Mouse (Mus musculus) liver, embryonic 14.5 days (tissue): Measurements from ENCODE around the gene Atp6v1a. TPM values are rescaled to one million over a fixed set of nuclear protein-coding genes. Genes with fewer than 3 reads are reported as not detected.

Experiments used
- ATAC-seq: fragments of 200-750 bp; cut with Nextera tagmentation; 2 replicates; pipeline ENCODE4 v1.8.0; 2017; ENCODE audit warnings: moderate number of reproducible peaks, mild to moderate bottlenecking, moderate library complexity; ENCODE audit not compliant: insufficient read depth
- DNase-seq, 3 experiments: peaks; one replicate each; pipeline ENCODE4 v3.0.0-alpha.2; 2012 to 2013; ENCODE audit warnings: low read depth in 3 of 3, low spot score in 3 of 3
- H3K27ac ChIP-seq: fragments of 300-500 bp; sonication (generic); 2 replicates; pipeline ENCODE4 v1.5.1; 2014; ENCODE audit warnings: moderate library complexity, mild to moderate bottlenecking, control low read depth, inconsistent platforms
- H3K27me3 ChIP-seq: fragments of 300-500 bp; sonication (generic); 2 replicates; pipeline ENCODE4 v1.6.1; 2014; ENCODE audit warnings: mild to moderate bottlenecking, low read length, moderate library complexity; ENCODE audit not compliant: control insufficient read depth, insufficient read depth
- H3K36me3 ChIP-seq: fragments of 300-500 bp; sonication (generic); replicated peaks from 2 replicates; pipeline ENCODE4 v1.6.1; 2014; ENCODE audit warnings: low read depth; ENCODE audit not compliant: control insufficient read depth, insufficient read depth
- H3K4me1 ChIP-seq, 2 experiments: fragments of 200-500 bp in 1 of 2; fragments of 300-500 bp in 1 of 2; sonication (generic) in 1 of 2; replicated peaks; 2 replicates each; pipeline ENCODE4 v1.6.1; 2012 to 2014; ENCODE audit warnings: antibody characterized with exemption in 1 of 2, inconsistent platforms in 1 of 2, low read length in 1 of 2; ENCODE audit not compliant: control insufficient read depth in 2 of 2, insufficient read depth in 2 of 2
- H3K4me2 ChIP-seq: fragments of 300-500 bp; sonication (generic); 2 replicates; pipeline ENCODE4 v1.6.1; 2014; ENCODE audit warnings: low read depth, mild to moderate bottlenecking, control low read depth, moderate library complexity
- H3K4me3 ChIP-seq, 2 experiments: fragments of 200-500 bp in 1 of 2; fragments of 300-500 bp in 1 of 2; sonication (generic) in 1 of 2; 2 replicates each; pipeline ENCODE4 v1.5.1; 2012 to 2014; ENCODE audit warnings: low read depth in 2 of 2, low read length in 2 of 2, mild to moderate bottlenecking in 2 of 2, control low read depth in 1 of 2, inconsistent platforms in 1 of 2, moderate library complexity in 1 of 2; ENCODE audit not compliant: insufficient read depth in 1 of 2
- H3K9ac ChIP-seq: fragments of 300-500 bp; sonication (generic); replicated peaks from 2 replicates; pipeline ENCODE4 v1.6.1; 2014; ENCODE audit warnings: mild to moderate bottlenecking, control low read depth, moderate library complexity
- H3K9me3 ChIP-seq: fragments of 300-500 bp; sonication (generic); 2 replicates; pipeline ENCODE4 v1.6.1; 2016; ENCODE audit warnings: low read length, mixed read lengths; ENCODE audit not compliant: control insufficient read depth
- CTCF ChIP-seq: IDR thresholded peaks from 2 replicates; pipeline ENCODE4 v1.5.1; 2016; ENCODE audit warnings: antibody characterized with exemption, low read depth, control low read depth
- EP300 ChIP-seq: IDR thresholded peaks from 2 replicates; pipeline ENCODE4 v1.6.1; 2016; ENCODE audit warnings: antibody characterized with exemption, low read depth
- WGBS: fragments of 180-500 bp; shearing (Covaris S2); extraction: QIAGEN DNeasy Blood & Tissue Kit; methylation state at CpG from one replicate; pipeline ENCODE4 v1.1.7; 2014; ENCODE audit not compliant: insufficient replicate concordance; 5-methylcytosine and 5-hydroxymethylcytosine counted together
- polyA plus RNA-seq, 2 experiments: library from polyadenylated mRNA; depleted of rRNA in 1 of 2; stranded (reverse) in 1 of 2; unstranded in 1 of 2; fragments of >200 nt; fragmentation: Nextera tagmentation in 1 of 2; extraction: Ambion mirVana in 1 of 2; gene quantifications; 2 replicates each; pipeline versions ENCODE4 v1.2.1 to v1.2.3; 2012 to 2014

The Atp6v1a gene
- polyA plus RNA-seq, 2 experiments, result 11.9 to 28.8 TPM

- TF ChIP-seq EP300 (no peak), CTCF (no peak)
- Histone ChIP-seq H3K4me2 (no peak overlapping the region), H3K4me3 (no peak overlapping the region), H3K27me3 (no peaks in the 10 kb centered on the region), H3K27ac (no peak overlapping the region), H3K9me3 (no peaks in the 10 kb centered on the region), H3K36me3 (no peaks in the 10 kb centered on the region), H3K4me1 (no peaks in the 10 kb centered on the region), H3K9ac (no peak overlapping the region)
- WGBS, result 79% methylated on average over 4 of the region's 4 CpGs
- DNase-seq, result no peak
- no peak for ATAC-seq
Measured at GRCm38 (mm10) chr16:44126437-44126836, 13.1 kb downstream of the Atp6v1a start.

GRCm38 (mm10) chr16:44125436-44125835 is 14.1 kb downstream of the Atp6v1a start:
- no peak overlapping the region for H3K4me3 ChIP-seq
- no peaks in the 10 kb centered on the region for H3K4me1 ChIP-seq
- TF ChIP-seq EP300, result no peak
- H3K36me3 ChIP-seq, result no peaks in the 10 kb centered on the region
- DNase-seq (no peak), ATAC-seq (no peak)
- H3K27me3 ChIP-seq, result no peaks in the 10 kb centered on the region
- no peak overlapping the region for H3K9ac ChIP-seq
- WGBS, result 42% methylated on average over 2 of the region's 2 CpGs
- H3K4me2 ChIP-seq, result no peak overlapping the region
- H3K9me3 ChIP-seq, result no peaks in the 10 kb centered on the region
- H3K27ac ChIP-seq, result no peak overlapping the region

DNA sequence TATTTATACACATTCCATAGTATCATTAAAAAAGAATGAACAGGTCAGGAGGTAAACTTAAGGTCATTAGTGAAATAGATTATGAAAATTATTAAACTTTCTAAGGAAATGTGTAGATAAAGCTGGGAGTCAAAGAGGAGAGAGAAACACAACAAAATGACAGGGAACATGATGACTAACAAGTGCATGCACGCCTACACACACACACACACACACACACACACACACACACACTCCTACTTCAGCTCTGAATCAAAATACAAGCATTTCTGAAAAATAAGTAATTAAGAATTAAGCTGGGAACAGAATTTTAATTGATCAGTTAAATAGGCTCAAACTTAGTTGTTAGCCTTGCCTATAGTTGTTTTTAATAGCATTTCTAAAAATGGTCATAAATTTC is 14.8 kb downstream of the Atp6v1a start:
- no peaks in the 10 kb centered on the region for H3K27me3 ChIP-seq
- no peak for TF ChIP-seq EP300
- TF ChIP-seq CTCF, result no peak
- H3K36me3 ChIP-seq, result no peaks in the 10 kb centered on the region
- no peaks in the 10 kb centered on the region for H3K4me1 ChIP-seq
- DNase-seq (no peak), ATAC-seq (no peak)
- no peak overlapping the region for H3K4me3 ChIP-seq
- H3K9me3 ChIP-seq, result no peaks in the 10 kb centered on the region
- H3K9ac ChIP-seq, result no peak overlapping the region
- H3K27ac ChIP-seq, result no peak overlapping the region
- no peak overlapping the region for H3K4me2 ChIP-seq
- WGBS, result 48% methylated on average over 1 of the region's 1 CpGs

- H3K4me2 ChIP-seq, result no peak overlapping the region
- no peak overlapping the region for H3K4me3 ChIP-seq
- WGBS, result 44% methylated on average over 2 of the region's 2 CpGs
- H3K4me1 ChIP-seq, result no peaks in the 10 kb centered on the region
- no peaks in the 10 kb centered on the region for H3K9me3 ChIP-seq
- no peak overlapping the region for H3K27ac ChIP-seq
- TF ChIP-seq CTCF, result no peak
- no peak for TF ChIP-seq EP300
- ATAC-seq (no peak), DNase-seq (no peak)
- no peak overlapping the region for H3K9ac ChIP-seq
- no peaks in the 10 kb centered on the region for H3K27me3 ChIP-seq
- H3K36me3 ChIP-seq, result no peaks in the 10 kb centered on the region
Measured at GRCm38 (mm10) chr16:44123786-44124185, 15.7 kb downstream of the Atp6v1a start.

DNA sequence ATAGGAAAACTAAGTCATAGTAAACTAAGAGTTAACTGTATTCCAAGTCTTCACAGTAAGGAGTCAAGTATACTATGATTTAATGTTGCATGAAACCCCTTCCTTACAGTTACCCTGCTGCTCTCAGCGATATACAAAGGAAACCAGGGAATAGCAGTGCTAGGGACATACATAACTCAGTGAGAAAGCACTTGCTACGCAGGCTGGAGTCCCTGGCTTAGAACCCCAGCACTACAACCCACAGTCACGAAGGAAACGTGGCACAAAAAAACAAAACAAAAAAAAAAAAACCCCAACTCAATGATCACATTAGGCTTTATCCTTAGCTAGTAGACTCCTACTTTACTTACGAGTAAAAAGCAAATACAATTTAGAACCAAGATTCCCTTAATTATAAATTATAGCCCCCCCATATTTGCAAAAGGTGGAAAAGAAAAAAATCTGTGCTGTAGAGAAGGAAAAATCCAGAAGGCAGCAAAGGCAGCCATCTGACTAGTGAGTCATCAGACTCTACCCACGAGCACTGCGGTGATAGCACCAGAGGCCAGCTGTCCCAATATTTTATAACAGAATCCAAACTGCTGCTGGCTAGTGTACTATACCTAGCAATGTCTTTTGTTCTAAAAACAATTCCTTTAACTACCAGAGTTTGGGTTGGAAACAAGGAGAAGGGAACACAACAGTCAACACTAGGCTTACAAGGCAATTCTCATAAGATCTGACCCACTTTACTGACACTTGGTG is 16.4 kb downstream of the Atp6v1a start:
- Histone ChIP-seq H3K4me3 (no peak overlapping the region), H3K4me1 (no peaks in the 10 kb centered on the region; a peak in 1 of 4 replicates), H3K9me3 (no peaks in the 10 kb centered on the region), H3K27me3 (no peaks in the 10 kb centered on the region), H3K9ac (no peak overlapping the region), H3K27ac (no peak overlapping the region), H3K4me2 (no peak overlapping the region), H3K36me3 (no peaks in the 10 kb centered on the region)
- DNase-seq (no peak), ATAC-seq (no peak)
- TF ChIP-seq CTCF (no peak), EP300 (no peak)
- WGBS, result 67% methylated on average over 7 of the region's 7 CpGs
